ENCODE assay signal across 8 mouse cellular contexts in genomic region chr3:70482521-70482920, GRCm38 (mm10).
DNase-seq lines count a peak whose midpoint lies in the region; ATAC-seq and TF ChIP-seq lines count a peak whose summit lies in the region.

No protein-coding gene starts in this region.

- WGBS in heart, embryonic 12.5 days = 38% methylated on average over 9 of the region's 9 CpGs
- WGBS in forebrain, embryonic 14.5 days = 8% methylated on average over 9 of the region's 9 CpGs
- 35% methylated on average over 9 of the region's 9 CpGs for WGBS in midbrain, embryonic 14.5 days

- ATAC-seq in heart, embryonic 12.5 days (ENCODE audit: insufficient number of reproducible peaks, low FRiP score) = no peak
- peak; percentile 96 for ATAC-seq in forebrain, embryonic 14.5 days
- ATAC-seq in midbrain, embryonic 14.5 days (ENCODE audit: low FRiP score, low TSS enrichment) = peak; percentile 86
- ATAC-seq in activated CD4-positive, CD25-positive, alpha-beta regulatory T cell, adult 4 months = no peak

- H3K27me3 ChIP-seq in heart, embryonic 12.5 days (replicated peaks) = no peaks in the 10 kb centered on the region
- H3K27me3 ChIP-seq in forebrain, embryonic 14.5 days (replicated peaks; ENCODE audit: control insufficient read depth, insufficient read depth, low read length) = no peaks in the 10 kb centered on the region
- no peaks in the 10 kb centered on the region for H3K27me3 ChIP-seq in midbrain, embryonic 14.5 days (ENCODE audit: control insufficient read depth, insufficient read depth, low read length)

- H3K4me1 ChIP-seq in heart, embryonic 12.5 days (replicated peaks) = no peaks in the 10 kb centered on the region
- H3K4me1 ChIP-seq in forebrain, embryonic 14.5 days (ENCODE audit: control insufficient read depth, insufficient read depth, low read length) = peaks cover 9% of the 10 kb centered on the region
- H3K4me1 ChIP-seq in midbrain, embryonic 14.5 days (ENCODE audit: control insufficient read depth, insufficient read depth, low read length) = 0 out of 2 replicates have a peak, but pooled peaks cover 6% of the 10 kb centered on the region

- H3K27ac ChIP-seq in heart, embryonic 12.5 days (ENCODE audit: poor library complexity, severe bottlenecking) = no peak overlapping the region
- H3K27ac ChIP-seq in forebrain, embryonic 14.5 days (ENCODE audit: low read depth, low read length) = peak overlapping the region; percentile 66
- no peak overlapping the region for H3K27ac ChIP-seq in midbrain, embryonic 14.5 days (replicated peaks; ENCODE audit: low read depth, low read length)

- no peak overlapping the region for H3K4me3 ChIP-seq in heart, embryonic 12.5 days
- H3K4me3 ChIP-seq in forebrain, embryonic 14.5 days (ENCODE audit: low read depth, low read length) = 0 out of 2 replicates have a peak overlapping the region, but pooled peaks have one; percentile 5
- H3K4me3 ChIP-seq in midbrain, embryonic 14.5 days (replicated peaks; ENCODE audit: low read depth, low read length) = no peak overlapping the region

- TF ChIP-seq POLR2A in brain, embryonic 14.5 days (IDR thresholded peaks at IDR 0.05; ENCODE audit: borderline replicate concordance, extremely low read depth, insufficient read depth, insufficient read length, poor library complexity, severe bottlenecking) = no peak

- peak; percentile 13 for DNase-seq in heart, postnatal 4 days
- peak; percentile 96 for DNase-seq in brain, embryonic 14.5 days (ENCODE audit: low read depth)
- DNase-seq in forebrain, embryonic 14.5 days (ENCODE audit: low spot score) = peak; percentile 94
- peak; percentile 37 to 49 for DNase-seq in kidney, postnatal 4 days
- DNase-seq in midbrain, embryonic 14.5 days = peak; percentile 86
- DNase-seq in testis, postnatal 10 days (ENCODE audit: low spot score) = peak; percentile 47

- no peaks in the 10 kb centered on the region for H3K36me3 ChIP-seq in heart, embryonic 12.5 days
- H3K36me3 ChIP-seq in forebrain, embryonic 14.5 days (ENCODE audit: control insufficient read depth, insufficient read depth, low read length) = no peaks in the 10 kb centered on the region
- no peaks in the 10 kb centered on the region for H3K36me3 ChIP-seq in midbrain, embryonic 14.5 days (ENCODE audit: control insufficient read depth, insufficient read depth, low read length)

- H3K4me2 ChIP-seq in heart, embryonic 12.5 days = no peak overlapping the region
- H3K4me2 ChIP-seq in forebrain, embryonic 14.5 days (ENCODE audit: low read length) = peak overlapping the region; percentile 21
- peak overlapping the region; percentile 17; the same call in 1 of the 2 replicates for H3K4me2 ChIP-seq in midbrain, embryonic 14.5 days (ENCODE audit: low read length)

- TF ChIP-seq CTCF in brain, embryonic 14.5 days (IDR thresholded peaks at IDR 0.05; ENCODE audit: borderline replicate concordance, extremely low read depth, insufficient read depth, insufficient read length) = peak; percentile 78

- H3K9ac ChIP-seq in heart, embryonic 12.5 days = no peak overlapping the region
- no peak overlapping the region for H3K9ac ChIP-seq in forebrain, embryonic 14.5 days (ENCODE audit: low read length)
- no peak overlapping the region for H3K9ac ChIP-seq in midbrain, embryonic 14.5 days (replicated peaks; ENCODE audit: low read length)

- no peaks in the 10 kb centered on the region for H3K9me3 ChIP-seq in heart, embryonic 12.5 days (replicated peaks)
- H3K9me3 ChIP-seq in forebrain, embryonic 14.5 days (replicated peaks; ENCODE audit: control insufficient read depth, low read length) = no peaks in the 10 kb centered on the region
- H3K9me3 ChIP-seq in midbrain, embryonic 14.5 days (ENCODE audit: control insufficient read depth, low read length) = no peaks in the 10 kb centered on the region

Comparison
In these comparisons a context has a peak if more than half of its experiments do, and no peak if none do; other contexts are left out.
1. DNase-seq: peak in every context shown above with its lines; median percentile 96 in brain, embryonic 14.5 days; 94 in forebrain, embryonic 14.5 days; 86 in midbrain, embryonic 14.5 days; 47 in testis, postnatal 10 days; 43 in kidney, postnatal 4 days; 13 in heart, postnatal 4 days.
2. ATAC-seq: peak in forebrain, embryonic 14.5 days (single experiment) and midbrain, embryonic 14.5 days (single experiment); none in heart, embryonic 12.5 days (single experiment) and activated CD4-positive, CD25-positive, alpha-beta regulatory T cell, adult 4 months (single experiment).